Comparison of ENCODE assay signal across 13 mouse cellular contexts in the genomic region with DNA sequence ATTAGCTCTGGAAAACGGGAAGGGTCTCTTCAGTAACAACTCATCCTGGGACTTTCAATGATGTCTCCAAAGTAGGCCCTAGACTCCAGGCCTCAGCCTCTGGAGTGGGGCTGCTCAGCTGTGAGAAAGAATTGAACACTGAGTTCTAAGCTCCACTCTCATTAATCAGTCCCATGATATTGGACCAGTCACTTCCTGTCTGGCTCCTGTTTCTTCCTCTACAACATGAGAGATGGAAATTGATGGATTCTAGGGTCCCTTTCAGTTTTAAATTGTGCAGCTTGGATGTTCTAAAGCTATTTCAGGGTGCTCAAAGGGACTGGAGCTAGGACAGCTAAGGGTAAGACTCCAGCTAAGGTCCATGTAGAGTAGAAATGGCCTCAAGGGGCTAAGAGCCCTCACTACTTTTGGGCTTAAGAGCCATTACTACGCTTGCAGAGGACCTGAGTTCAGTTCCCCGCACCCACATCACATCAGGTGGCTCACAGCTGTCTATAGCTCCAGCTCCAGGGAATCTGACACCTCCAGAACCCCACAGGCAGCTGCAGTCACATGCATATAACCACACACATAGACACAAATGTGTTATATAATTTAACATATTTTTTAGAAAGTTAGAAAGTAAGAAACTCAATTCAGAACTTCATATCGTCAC. TPM values are rescaled to one million over a fixed set of nuclear protein-coding genes. Genes with fewer than 3 reads are reported as not detected.
DNase-seq lines count a peak whose midpoint lies in the region; ATAC-seq and TF ChIP-seq lines count a peak whose summit lies in the region.
"Had no signal": no experiment of that assay in that cellular context is flagged by ENCODE, and none has a peak within 500 bp of the region (broad histone marks: within the 10 kb centered on the region; RNA-seq: fewer than 3 reads in every experiment).

No protein-coding gene starts in this region.

- H3K9me3 ChIP-seq in heart, embryonic 11.5 days (replicated peaks; ENCODE audit: control insufficient read depth, low read length): no peaks in the 10 kb centered on the region
- no peaks in the 10 kb centered on the region; the same call in 1 of the 2 replicates for H3K9me3 ChIP-seq in liver, embryonic 11.5 days (ENCODE audit: control insufficient read depth, low read length)
- H3K9me3 ChIP-seq in stomach, postnatal 0 days (ENCODE audit: control insufficient read depth, low read length): no peaks in the 10 kb centered on the region
- H3K9me3 ChIP-seq: neural tube, embryonic 12.5 days had no signal

- 0 out of 2 replicates have a peak overlapping the region, but pooled peaks have one; percentile 41 for H3K27ac ChIP-seq in heart, embryonic 11.5 days (ENCODE audit: low read depth, low read length)
- peak overlapping the region; percentile 20; the same call in 1 of the 2 replicates for H3K27ac ChIP-seq in liver, adult 2 months (replicated peaks; ENCODE audit: insufficient read depth, low read depth, low read length)
- no peak overlapping the region for H3K27ac ChIP-seq in liver, embryonic 11.5 days (ENCODE audit: low read depth, low read length)
- peak overlapping the region; percentile 78 for H3K27ac ChIP-seq in bone marrow, adult 2 months (ENCODE audit: control insufficient read depth, insufficient read depth, low read depth, low read length, poor library complexity)
- peak overlapping the region; percentile 53; the same call in 1 of the 2 replicates for H3K27ac ChIP-seq in stomach, postnatal 0 days (replicated peaks)
- H3K27ac ChIP-seq: embryonic facial prominence, embryonic 13.5 days; neural tube, embryonic 12.5 days had no signal

- no peak overlapping the region for H3K4me2 ChIP-seq in heart, embryonic 11.5 days
- H3K4me2 ChIP-seq in liver, embryonic 11.5 days: no peak overlapping the region
- H3K4me2 ChIP-seq in stomach, postnatal 0 days (replicated peaks; ENCODE audit: low read depth): no peak overlapping the region
- H3K4me2 ChIP-seq: embryonic facial prominence, embryonic 13.5 days; neural tube, embryonic 12.5 days had no signal

- no peak for TF ChIP-seq POLR2A in liver, adult 2 months (IDR thresholded peaks at IDR 0.05; ENCODE audit: extremely low read depth, insufficient read depth, low read length)
- TF ChIP-seq POLR2A in bone marrow, adult 2 months (IDR thresholded peaks at IDR 0.05; ENCODE audit: borderline replicate concordance, control insufficient read depth, low read depth, low read length): no peak

- H3K9ac ChIP-seq in heart, embryonic 11.5 days (ENCODE audit: low read depth, low read length): no peak overlapping the region
- no peak overlapping the region for H3K9ac ChIP-seq in liver, adult 2 months (ENCODE audit: low read depth, low read length)
- H3K9ac ChIP-seq in liver, embryonic 11.5 days (ENCODE audit: low read depth, low read length): no peak overlapping the region
- no peak overlapping the region for H3K9ac ChIP-seq in stomach, postnatal 0 days (ENCODE audit: low read length)
- H3K9ac ChIP-seq: embryonic facial prominence, embryonic 13.5 days; neural tube, embryonic 12.5 days had no signal

- ATAC-seq in heart, embryonic 11.5 days (replicated peaks; ENCODE audit: insufficient number of reproducible peaks, low FRiP score, low TSS enrichment): no peak
- no peak for ATAC-seq in liver, embryonic 11.5 days (replicated peaks; ENCODE audit: low FRiP score)
- ATAC-seq in stomach, postnatal 0 days (ENCODE audit: low FRiP score, low TSS enrichment): no peak
- ATAC-seq: intestine, postnatal 0 days; Patski had no signal

- TF ChIP-seq CTCF in liver, adult 2 months (IDR thresholded peaks at IDR 0.05; ENCODE audit: low read depth, low read length): no peak
- TF ChIP-seq CTCF in bone marrow, adult 2 months (IDR thresholded peaks at IDR 0.05; ENCODE audit: control insufficient read depth, insufficient read depth, low read length): no peak
- no peak for TF ChIP-seq CTCF in stomach, postnatal 0 days (IDR thresholded peaks at IDR 0.05; ENCODE audit: low read depth)

- no peaks in the 10 kb centered on the region for H3K79me2 ChIP-seq in liver, adult 2 months (ENCODE audit: control insufficient read depth, insufficient read depth, low read length)

- no peak for DNase-seq in heart, adult 11 months
- no peak for DNase-seq in liver, adult 2 months (ENCODE audit: extremely low read depth, low read depth, low spot score)
- DNase-seq in liver, embryonic 11.5 days (ENCODE audit: low spot score): no peak
- DNase-seq in stomach, postnatal 0 days (ENCODE audit: low spot score): no peak
- DNase-seq in c-Kit-positive CD71-positive TER-119-positive erythroid progenitor cells, embryonic 14.5 days (ENCODE audit: low spot score): no peak
- DNase-seq in adrenal gland, postnatal 4 days (ENCODE audit: low spot score in 2 of 2): no peak
- DNase-seq: cerebellum, adult 9-10 months had no signal

- WGBS in heart, embryonic 11.5 days (ENCODE audit: insufficient replicate concordance): 69% methylated on average over 4 of the region's 4 CpGs
- WGBS in liver, adult 2 months: 90% methylated on average over 4 of the region's 4 CpGs
- 69% methylated on average over 4 of the region's 4 CpGs for WGBS in liver, embryonic 11.5 days
- WGBS in bone marrow, adult 2 months: 65% methylated on average over 4 of the region's 4 CpGs
- WGBS in stomach, postnatal 0 days: 79% methylated on average over 4 of the region's 4 CpGs

- no peaks in the 10 kb centered on the region for H3K27me3 ChIP-seq in heart, embryonic 11.5 days (ENCODE audit: control insufficient read depth, insufficient read depth, low read length)
- no peaks in the 10 kb centered on the region for H3K27me3 ChIP-seq in liver, adult 2 months (ENCODE audit: control insufficient read depth, insufficient read depth, low read length)
- no peaks in the 10 kb centered on the region for H3K27me3 ChIP-seq in liver, embryonic 11.5 days (replicated peaks; ENCODE audit: control insufficient read depth, insufficient read depth, low read length)
- no peaks in the 10 kb centered on the region for H3K27me3 ChIP-seq in stomach, postnatal 0 days (ENCODE audit: control insufficient read depth, insufficient read depth, low read length)
- H3K27me3 ChIP-seq: embryonic facial prominence, embryonic 13.5 days; neural tube, embryonic 12.5 days; Patski had no signal

- TF ChIP-seq EP300 in stomach, postnatal 0 days (optimal IDR thresholded peaks at IDR 0.05): no peak

- no peak overlapping the region for H3K4me3 ChIP-seq in heart, embryonic 11.5 days (ENCODE audit: low read depth, low read length)
- no peak overlapping the region for H3K4me3 ChIP-seq in liver, adult 2 months (ENCODE audit: insufficient read depth, low read depth, low read length)
- H3K4me3 ChIP-seq in liver, embryonic 11.5 days (ENCODE audit: low read depth, low read length): no peak overlapping the region
- no peak overlapping the region for H3K4me3 ChIP-seq in bone marrow, adult 2 months (replicated peaks; ENCODE audit: control insufficient read depth, low read depth, low read length)
- H3K4me3 ChIP-seq in stomach, postnatal 0 days (ENCODE audit: low read depth, low read length): no peak overlapping the region
- H3K4me3 ChIP-seq: embryonic facial prominence, embryonic 13.5 days; neural tube, embryonic 12.5 days had no signal

- H3K4me1 ChIP-seq in heart, embryonic 11.5 days (ENCODE audit: control insufficient read depth, insufficient read depth, low read length): peaks cover 14% of the 10 kb centered on the region
- H3K4me1 ChIP-seq in liver, adult 2 months (ENCODE audit: control insufficient read depth, insufficient read depth, low read length): peaks cover 17% of the 10 kb centered on the region
- H3K4me1 ChIP-seq in liver, embryonic 11.5 days (replicated peaks; ENCODE audit: control insufficient read depth, insufficient read depth, low read length): peaks cover 14% of the 10 kb centered on the region; the same call in 1 of the 2 replicates
- H3K4me1 ChIP-seq in bone marrow, adult 2 months (ENCODE audit: control insufficient read depth, insufficient read depth, low read length): peaks cover 8% of the 10 kb centered on the region
- H3K4me1 ChIP-seq in stomach, postnatal 0 days (replicated peaks; ENCODE audit: control insufficient read depth, insufficient read depth): peaks cover 6% of the 10 kb centered on the region

- H3K36me3 ChIP-seq in heart, embryonic 11.5 days (ENCODE audit: control insufficient read depth, insufficient read depth, low read length): no peaks in the 10 kb centered on the region
- H3K36me3 ChIP-seq in liver, adult 2 months (ENCODE audit: control insufficient read depth, insufficient read depth, low read length): no peaks in the 10 kb centered on the region
- no peaks in the 10 kb centered on the region for H3K36me3 ChIP-seq in liver, embryonic 11.5 days (ENCODE audit: control insufficient read depth, insufficient read depth, low read length)
- H3K36me3 ChIP-seq in stomach, postnatal 0 days (ENCODE audit: control insufficient read depth, insufficient read depth, low read length): no peaks in the 10 kb centered on the region
- H3K36me3 ChIP-seq: embryonic facial prominence, embryonic 13.5 days; neural tube, embryonic 12.5 days had no signal

RNA-seq across cellular contexts. Expression of gene Srp14, which starts 12.4 kb away (rescaled TPM):
- polyA plus RNA-seq in heart, embryonic 11.5 days (2014; fragmentation: Nextera tagmentation; extraction: Ambion mirVana): 202 and 204 TPM in 2 replicates
- total RNA-seq in liver, adult 2 months (2014; rRNA removed): 59.7 and 72.8 TPM in 2 replicates
- polyA plus RNA-seq in liver, adult 2 months (2012; rRNA removed): 33.4 and 37.3 TPM in 2 replicates
- polyA plus RNA-seq in liver, embryonic 11.5 days (2014; fragmentation: Nextera tagmentation; extraction: Ambion mirVana): 184 and 195 TPM in 2 replicates
- 110 and 142 TPM in 2 replicates for polyA plus RNA-seq in bone marrow, adult 2 months (2011; ENCODE audit: insufficient read depth, insufficient read length, low replicate concordance, missing spikeins)
- polyA plus RNA-seq in stomach, postnatal 0 days (2015; fragmentation: Nextera tagmentation; extraction: Ambion mirVana): 175 and 180 TPM in 2 replicates
- total RNA-seq in adrenal gland, postnatal 4 days (2021): 100 to 1,000 TPM; 143 to 152 TPM

RNA-seq across cellular contexts. Expression of gene Bmf, which starts 57.6 kb away (rescaled TPM):
- 2.6 and 3.7 TPM in 2 replicates for polyA plus RNA-seq in heart, embryonic 11.5 days (2014; fragmentation: Nextera tagmentation; extraction: Ambion mirVana)
- total RNA-seq in liver, adult 2 months (2014; rRNA removed): 10.9 and 17.0 TPM in 2 replicates
- 3.9 and 5.7 TPM in 2 replicates for polyA plus RNA-seq in liver, adult 2 months (2012; rRNA removed)
- 1.0 and 1.9 TPM in 2 replicates for polyA plus RNA-seq in liver, embryonic 11.5 days (2014; fragmentation: Nextera tagmentation; extraction: Ambion mirVana)
- 7.3 and 8.8 TPM in 2 replicates for polyA plus RNA-seq in bone marrow, adult 2 months (2011; ENCODE audit: insufficient read depth, insufficient read length, low replicate concordance, missing spikeins)
- polyA plus RNA-seq in stomach, postnatal 0 days (2015; fragmentation: Nextera tagmentation; extraction: Ambion mirVana): 2.3 and 2.8 TPM in 2 replicates
- 10 to 100 TPM; 30.9 to 35.7 TPM for total RNA-seq in adrenal gland, postnatal 4 days (2021)
